Mouse (Mus musculus) lung, postnatal 0 days (tissue): Measurements from ENCODE around the gene Cd3d.

Experiments used
- CTCF ChIP-seq: IDR thresholded peaks from 2 replicates; pipeline ENCODE4 v1.5.1; 2016; ENCODE audit warnings: antibody characterized with exemption, mild to moderate bottlenecking
- EP300 ChIP-seq: IDR thresholded peaks from 2 replicates; pipeline ENCODE4 v1.6.1; 2016; ENCODE audit warnings: antibody characterized with exemption, mild to moderate bottlenecking, control low read depth

- TF ChIP-seq CTCF (no peak), EP300 (no peak)
Observed at GRCm38 (mm10) chr9:44986976-44987375, 5.4 kb downstream of the Cd3d start.
